Mouse (Mus musculus): Measurements from ENCODE around the gene Scel.

- TF ChIP-seq POLR2A (IDR thresholded peaks at IDR 0.05; ENCODE audit: insufficient read length, low read depth) (no peak), TCF3 (IDR thresholded peaks at IDR 0.05; ENCODE audit: insufficient read length, low read depth) (no peak), POLR2AphosphoS2 (IDR thresholded peaks at IDR 0.05; ENCODE audit: insufficient read length, low read depth) (no peak), E2F4 (IDR thresholded peaks at IDR 0.05; ENCODE audit: insufficient read depth) (no peak), CEBPB (IDR thresholded peaks at IDR 0.05; ENCODE audit: insufficient read depth, poor library complexity, severe bottlenecking) (no peak), USF1 (IDR thresholded peaks at IDR 0.05; ENCODE audit: low read depth) (no peak), REST (IDR thresholded peaks at IDR 0.05; ENCODE audit: insufficient read depth, insufficient read length) (no peak), MYOD1 (IDR thresholded peaks at IDR 0.05; ENCODE audit: control insufficient read depth in 1 of 3, insufficient read length in 2 of 3, low read depth in 2 of 3) (no peak), MAX (IDR thresholded peaks at IDR 0.05; ENCODE audit: low read depth) (no peak), TCF12 (IDR thresholded peaks at IDR 0.05; ENCODE audit: insufficient read depth, poor library complexity, severe bottlenecking) (no peak)
These were observed 30.4 kb downstream of the Scel start for GRCm38 (mm10) chr14:103543304-103544079.
